Mouse (Mus musculus) adrenal gland, adult 8-10 months (tissue): Measurements from ENCODE around the gene Gm9837. TPM values are rescaled to one million over a fixed set of nuclear protein-coding genes. Genes with fewer than 3 reads are reported as not detected.

ENCODE experiments used
- DNase-seq: peaks from one replicate; pipeline ENCODE4 v3.0.0; 2022
- total RNA-seq, 4 experiments: library from RNA; stranded (reverse); gene quantifications; 2 replicates each; pipeline ENCODE4 v1.2.4; 2022

Gene Gm9837
- total RNA-seq, result not detected

DNA sequence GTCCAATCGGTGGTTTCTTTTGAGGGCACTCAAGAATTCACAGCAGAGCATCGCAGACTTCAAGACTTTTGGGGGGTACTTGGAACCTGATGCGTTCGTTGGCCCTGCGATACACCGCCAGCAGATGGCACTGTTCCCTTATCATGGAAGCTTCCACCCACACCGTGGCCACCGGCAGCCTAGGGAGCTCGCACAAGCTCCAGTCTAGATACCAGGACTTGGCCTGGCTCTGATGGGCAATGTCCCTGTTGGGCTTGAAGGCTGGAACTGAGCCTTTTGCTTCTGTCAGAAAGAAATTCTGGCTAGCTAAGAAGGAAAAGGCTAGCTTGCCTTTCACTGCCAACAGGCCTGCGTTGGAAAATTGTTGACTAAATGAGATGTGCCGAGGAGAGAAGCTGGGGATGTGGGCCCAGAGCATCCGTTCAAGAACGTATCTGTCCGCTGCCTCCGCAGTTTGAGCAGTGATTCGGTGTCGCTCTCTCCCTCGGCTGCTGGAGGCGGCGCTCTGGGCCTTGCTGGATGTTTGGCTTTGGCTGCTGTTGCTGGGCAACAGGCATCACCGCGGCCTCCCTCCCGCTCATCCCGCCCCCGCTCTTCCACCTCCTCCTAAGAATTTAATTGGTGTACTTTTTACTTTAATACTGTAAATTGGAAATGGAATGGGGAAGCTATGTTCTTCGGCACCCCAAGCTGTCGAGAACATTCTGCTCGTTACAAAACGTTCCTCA is at the start of gene Gm9837:
Gm9837 (minus strand) TSS at position 512 of the 728 bp plus-strand sequence.
- peak; percentile 69 for DNase-seq

DNA sequence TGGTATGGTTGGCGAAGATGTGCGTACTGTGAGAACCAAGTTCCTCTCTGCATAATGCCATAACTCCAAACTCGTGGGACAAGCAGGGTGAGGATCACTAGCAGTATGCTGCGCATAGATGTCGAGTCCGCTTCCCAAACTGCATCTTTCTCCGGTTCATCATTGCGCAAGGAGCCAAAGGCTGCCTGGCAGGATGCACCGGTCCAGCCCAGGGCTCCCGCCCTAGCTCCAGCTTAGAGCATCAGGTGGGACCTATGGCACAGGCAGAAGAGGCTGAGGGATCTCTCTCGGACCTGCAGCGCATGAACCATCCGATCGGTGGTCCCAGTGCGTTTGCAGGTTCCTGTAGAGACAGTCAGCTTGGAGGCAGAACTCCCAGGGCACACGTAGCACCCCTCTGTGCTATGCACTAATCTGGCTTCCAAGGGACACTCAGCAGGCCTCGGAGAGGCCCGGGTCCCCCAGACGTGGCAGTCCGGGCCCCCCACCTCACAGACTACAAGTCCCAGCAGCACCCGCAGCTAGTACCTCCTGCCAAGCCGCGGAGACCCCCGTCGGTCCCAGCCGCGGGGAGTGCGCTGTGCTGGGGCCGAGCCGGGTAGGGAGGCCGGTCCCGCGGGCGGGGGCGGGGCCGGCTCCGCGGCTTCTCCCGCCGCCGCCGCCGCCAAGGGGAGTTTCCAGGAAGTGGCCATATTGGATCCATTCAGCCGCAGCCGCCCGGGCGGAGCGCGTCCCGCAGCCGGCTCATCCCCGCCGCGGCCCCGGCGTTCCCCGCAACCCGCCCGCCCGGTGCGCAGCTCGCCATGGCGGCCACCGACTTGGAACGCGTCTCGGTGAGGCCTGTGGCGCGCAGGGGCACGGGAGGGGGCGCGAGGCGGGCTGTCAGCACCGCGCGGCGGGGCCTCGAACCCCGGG is 49.2 kb upstream of the Gm9837 start, which contains the start of gene Sept8:
Sept8 (plus strand) TSS at position 51 of the 915 bp plus-strand sequence.
- DNase-seq, result peak; percentile 26

DNA sequence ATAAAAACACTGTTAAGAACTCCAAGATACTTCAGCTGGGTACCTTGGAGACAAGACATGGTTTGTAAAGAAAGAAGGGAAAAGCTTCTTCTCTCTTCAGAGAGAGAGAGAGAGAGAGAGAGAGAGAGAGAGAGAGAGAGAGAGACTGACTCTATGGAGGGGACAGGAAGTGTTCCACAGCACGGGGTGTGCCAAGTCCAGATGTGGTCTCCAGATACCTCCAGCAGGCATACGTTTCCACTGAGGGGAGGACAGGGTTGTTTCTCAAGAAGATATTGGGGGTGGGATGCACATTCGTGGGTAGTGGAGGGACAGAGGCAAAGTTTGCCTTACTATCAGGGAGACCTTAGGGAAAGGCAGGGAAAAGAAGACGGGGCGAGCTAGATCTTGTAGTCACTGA is 48.5 kb upstream of the Gm9837 start:
- no peak for DNase-seq

DNA sequence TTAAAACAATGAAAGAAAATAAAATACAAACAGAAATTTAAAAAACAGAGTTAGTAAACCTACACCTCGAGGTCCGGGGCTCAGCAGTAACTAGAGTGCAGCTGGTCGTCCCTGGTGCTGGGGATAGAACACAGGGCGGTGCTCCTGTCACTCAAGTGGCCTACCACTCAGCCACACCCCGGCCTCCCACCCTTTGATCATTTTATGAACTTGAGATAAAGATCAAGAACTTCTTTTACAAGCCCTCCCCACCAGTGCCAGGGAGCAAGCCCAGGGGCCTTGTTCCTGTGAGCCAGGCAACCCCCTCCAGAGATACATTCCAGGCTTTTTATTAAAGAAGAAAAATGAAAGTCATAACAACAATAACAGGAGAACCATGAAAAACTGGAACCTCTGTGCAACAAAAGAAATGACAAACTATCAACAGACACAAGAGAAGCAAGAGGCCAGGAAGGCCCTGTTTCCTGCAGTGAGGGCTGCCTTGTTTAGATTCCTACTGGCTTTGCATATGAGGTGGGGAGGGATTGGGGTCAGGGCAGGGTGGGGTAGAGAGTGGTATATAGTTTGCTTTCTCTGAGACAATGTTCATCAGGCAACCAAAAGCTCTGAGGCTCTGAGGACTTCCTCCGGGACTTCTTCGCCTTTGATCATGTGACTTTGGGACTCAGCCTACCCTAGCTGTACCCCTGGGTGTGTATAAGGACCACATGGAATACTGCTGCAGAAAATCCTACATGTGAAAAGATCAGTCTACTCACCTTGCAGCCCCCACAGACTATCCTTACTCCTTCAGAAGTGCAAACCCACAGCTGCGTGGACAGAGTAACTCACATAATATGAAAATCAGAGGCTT is 46.7 kb upstream of the Gm9837 start:
- DNase-seq, result no peak

DNA sequence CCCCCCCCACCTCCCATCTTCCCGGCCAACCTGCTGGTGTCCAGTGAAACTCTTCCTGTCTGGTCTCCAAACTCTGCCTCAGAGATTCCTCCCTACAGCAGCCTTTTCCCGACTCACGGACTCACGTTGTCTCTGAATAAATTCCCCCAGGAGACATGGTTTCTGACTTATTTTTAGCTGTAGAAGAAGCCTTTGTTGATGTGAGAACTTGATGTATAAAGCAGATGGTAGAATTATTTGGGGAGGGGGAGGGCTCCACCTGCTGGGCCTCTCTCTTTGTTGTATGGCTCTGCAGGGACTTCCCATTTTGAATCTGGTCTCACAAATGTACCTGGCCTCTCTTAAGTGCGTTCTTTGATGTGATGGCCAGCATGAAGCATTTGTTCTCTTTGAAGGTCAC is 40.1 kb upstream of the Gm9837 start:
- no peak for DNase-seq

DNA sequence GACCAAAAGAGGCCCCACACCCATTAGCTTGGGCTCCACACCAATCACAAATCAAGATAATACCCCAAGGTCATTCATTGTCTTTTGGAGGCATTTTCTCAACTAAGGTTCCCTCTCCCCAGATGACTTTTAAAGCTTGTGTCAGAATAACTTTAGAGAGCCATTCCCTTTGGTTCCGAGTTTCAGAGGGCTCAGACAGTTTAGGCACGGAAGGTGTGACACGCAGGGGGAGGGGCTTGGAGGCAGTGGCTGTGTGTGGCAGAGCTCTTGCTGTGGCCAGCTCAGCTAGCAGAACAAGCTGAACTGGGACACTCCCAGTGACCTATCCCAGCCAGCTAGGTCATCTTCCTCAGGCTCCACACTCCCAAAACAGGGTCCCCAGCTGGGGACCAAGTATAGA is 38.3 kb upstream of the Gm9837 start:
- no peak for DNase-seq

DNA sequence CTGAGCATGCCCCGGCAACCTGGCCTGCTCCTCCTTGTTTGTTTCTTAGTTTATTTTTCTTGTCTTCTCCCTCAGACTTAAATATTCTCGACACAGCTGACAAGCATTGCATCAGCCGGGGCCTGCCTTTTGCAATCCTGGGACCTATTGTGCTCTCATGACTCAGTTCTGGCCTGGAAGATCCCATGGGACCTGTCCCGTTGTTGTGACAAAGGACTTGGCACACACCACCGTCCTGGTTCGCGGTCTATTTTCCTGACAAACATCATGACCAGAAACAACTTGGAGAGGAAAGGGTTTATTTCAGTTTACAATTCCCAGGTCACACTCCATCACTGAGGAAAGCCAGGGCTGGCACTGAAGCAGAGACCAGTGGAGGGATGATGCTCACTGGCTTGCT is 37.9 kb upstream of the Gm9837 start:
- peak; percentile 79 for DNase-seq

DNA sequence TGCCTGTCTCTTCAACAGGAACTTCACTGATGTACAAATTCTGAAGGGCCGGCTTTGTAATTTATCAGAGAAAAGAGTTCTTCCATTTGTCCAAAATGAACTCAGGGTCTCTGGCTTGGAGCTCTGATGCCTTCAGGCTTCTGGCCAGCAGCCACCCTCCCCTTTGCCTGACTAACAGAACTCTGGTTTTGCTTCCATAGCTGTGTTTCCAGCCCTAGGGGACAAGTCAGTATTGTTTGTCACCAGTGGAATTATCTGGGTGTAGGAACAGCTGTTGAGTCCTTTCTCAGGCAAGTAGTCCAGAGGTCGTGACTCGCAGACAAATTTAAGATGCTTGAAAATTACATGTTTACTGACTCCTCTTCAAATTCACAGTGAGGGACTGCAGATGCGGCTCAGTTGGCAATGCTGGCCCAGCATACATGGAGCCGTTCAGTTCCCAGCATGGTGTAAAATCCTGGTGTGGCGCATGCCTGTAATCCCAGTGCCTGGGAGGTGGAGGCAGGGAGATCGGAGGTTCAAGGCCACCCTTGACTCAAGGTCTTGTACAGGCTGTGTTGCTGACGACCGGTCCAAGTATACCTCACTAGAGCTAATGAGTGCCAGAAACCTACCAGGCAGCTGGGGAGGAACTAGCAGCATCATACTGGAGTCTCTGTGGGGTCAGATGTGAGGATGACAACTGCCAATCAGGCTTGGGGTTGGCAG is 37.0 kb upstream of the Gm9837 start:
- DNase-seq, result no peak

DNA sequence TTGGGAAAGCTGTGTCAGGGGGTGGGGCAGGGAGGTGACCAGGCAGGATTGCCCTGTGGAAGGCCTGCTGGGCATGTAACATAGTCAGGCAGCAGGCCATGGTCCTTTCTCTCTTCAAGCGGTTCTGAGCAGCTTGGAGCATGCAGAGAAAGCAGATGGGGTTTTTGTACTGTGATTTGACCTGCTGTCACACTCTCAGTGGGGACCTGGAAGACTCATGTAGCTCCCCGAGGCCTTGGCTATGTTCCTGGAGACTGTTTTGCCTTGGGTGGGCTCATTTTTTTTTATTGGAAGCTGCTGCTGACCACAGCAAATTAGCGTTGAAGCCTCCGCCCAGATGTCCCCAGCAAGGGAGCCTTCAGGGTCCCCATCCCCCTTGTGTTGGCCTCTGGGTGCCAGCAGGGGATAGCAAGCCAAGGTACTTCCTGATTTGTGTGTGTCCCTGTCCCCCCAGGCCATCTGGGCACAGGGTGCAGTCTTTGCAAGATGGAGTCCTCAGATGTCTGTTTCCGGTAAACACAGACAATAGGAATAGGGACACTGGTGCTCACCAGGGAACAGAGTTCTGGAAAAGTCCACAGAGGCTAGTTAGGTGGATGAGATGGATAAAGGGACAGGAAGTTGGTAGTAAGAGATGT is 34.9 kb upstream of the Gm9837 start:
- no peak for DNase-seq

DNA sequence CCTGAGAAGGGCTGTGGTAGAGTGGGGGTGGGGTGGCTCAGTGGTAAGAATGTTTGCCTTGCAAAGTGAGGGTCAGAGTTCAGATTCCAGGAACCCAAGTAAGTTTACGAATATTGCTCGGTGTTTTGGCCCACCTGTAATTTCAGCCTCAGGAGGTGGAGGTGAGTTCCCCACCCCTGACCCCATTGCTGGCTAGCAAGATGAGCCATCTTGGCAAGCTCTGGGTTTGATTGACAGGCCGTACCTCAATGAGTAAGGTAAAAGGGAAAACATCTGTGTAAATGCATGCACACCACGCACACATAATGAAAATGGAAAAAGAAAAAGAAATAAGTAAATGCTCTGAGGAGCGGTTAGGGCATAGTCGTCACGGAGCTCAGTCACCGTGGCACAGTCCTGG is 34.1 kb upstream of the Gm9837 start:
- DNase-seq, result no peak

DNA sequence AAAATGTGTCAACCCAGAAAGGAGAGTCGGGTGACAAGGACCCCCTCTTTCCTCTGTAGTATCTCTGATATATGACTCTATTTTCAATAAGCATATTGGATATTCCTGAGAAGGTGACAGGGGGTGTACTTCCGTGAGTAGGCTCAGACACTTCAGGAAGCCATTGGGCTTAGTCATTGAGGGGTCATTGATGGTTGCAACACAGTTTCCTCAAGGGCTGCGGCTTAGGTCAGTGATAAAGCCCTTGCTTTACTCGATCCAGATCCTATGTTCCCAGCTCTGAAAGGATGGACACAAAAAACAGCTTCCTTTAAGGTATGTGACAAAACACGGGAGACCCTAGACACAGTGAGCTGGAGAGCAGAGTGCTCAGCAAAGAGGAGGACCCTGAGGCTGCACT is 33.5 kb upstream of the Gm9837 start:
- DNase-seq, result no peak

DNA sequence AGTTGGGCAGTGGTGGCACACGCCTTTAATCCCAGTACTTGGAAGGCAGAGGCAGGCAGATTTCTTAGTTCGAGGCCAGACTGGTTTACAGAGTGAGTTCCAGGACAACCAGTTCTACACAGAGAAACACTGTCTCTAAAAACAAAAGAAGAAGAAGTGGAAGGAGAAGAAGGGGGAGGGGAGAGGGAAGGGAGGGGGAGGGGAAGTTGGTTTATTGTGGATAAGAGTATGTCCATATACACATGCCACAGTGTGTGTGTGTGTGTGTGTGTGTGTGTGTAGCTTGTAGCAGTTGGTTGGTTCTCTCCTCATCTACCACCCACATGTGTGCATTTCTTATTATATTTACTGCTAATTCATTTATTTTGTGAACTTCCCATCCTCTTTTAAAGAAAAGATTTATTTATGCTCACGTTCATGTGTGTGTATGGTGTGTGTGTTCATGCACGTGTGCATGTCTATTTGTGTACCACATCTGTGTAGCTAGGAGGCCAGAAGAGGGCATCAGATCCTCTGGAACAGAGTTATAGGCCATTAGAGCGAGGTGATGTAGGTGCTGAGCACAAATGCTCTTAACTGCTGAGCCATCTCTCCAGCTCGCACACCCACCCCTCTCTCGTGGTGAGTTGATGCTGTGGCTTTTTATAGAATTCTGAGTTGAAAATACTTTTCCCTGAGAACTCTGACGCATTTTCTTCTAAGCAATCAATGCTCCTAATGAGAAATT is 31.9 kb upstream of the Gm9837 start:
- no peak for DNase-seq

DNA sequence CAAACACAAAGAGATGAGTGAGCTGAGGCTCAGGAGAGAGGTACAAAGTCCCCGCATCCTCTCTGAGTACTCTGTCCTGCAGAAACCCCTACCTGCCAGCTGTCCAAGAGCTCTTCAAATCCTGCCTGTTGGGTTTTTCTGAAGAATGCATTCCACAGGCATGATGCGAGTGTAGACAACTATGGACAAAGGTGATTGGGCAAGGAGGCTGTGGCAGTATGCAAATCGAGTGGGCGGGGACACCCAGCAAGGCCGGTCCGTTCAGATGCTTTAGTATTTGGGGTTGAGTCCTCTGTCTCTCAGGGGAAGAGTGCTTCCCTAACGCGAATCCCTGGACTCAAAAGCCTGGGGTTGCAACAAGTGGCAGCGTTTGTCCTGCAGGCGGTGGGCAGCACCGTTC is 30.3 kb upstream of the Gm9837 start:
- no peak for DNase-seq

DNA sequence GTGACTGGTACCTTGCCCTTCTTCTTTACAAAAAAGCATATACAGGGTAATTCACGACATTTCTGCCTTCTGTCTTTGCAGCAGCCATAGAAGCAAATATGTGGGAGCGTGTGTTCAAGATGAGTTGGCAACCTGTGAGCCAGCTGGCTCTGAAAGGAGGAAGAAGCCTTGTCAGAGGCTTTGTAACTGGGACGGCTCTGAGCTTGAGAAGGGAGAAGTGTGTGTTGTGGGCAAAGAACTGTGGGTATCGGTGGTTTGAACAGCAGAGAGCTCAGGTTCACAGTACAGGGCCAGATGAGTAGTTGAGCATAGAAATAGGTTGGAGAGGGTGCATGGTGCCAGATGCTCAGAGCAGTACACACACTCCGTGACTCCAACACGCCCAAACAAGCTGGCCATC is 26.7 kb upstream of the Gm9837 start:
- no peak for DNase-seq

DNA sequence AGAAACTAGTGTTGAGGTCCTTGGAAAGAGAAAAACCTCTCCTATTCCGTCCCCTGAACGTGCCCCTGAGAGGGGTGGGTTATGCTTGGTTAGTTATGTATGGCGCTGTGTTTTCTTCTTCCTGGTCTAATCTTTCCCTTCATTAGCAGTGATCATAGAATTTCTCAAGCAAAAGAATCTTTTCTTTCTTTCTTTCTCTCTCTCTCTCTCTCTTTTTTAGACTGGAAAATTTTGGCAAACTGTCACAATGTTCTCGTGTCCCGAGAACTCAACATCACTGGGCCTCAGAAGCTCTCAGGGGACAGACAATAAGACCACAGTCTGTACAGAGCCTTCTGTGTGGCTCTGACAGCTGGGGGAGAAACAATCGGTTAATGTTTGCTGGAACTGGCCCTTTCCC is 25.1 kb upstream of the Gm9837 start:
- no peak for DNase-seq

DNA sequence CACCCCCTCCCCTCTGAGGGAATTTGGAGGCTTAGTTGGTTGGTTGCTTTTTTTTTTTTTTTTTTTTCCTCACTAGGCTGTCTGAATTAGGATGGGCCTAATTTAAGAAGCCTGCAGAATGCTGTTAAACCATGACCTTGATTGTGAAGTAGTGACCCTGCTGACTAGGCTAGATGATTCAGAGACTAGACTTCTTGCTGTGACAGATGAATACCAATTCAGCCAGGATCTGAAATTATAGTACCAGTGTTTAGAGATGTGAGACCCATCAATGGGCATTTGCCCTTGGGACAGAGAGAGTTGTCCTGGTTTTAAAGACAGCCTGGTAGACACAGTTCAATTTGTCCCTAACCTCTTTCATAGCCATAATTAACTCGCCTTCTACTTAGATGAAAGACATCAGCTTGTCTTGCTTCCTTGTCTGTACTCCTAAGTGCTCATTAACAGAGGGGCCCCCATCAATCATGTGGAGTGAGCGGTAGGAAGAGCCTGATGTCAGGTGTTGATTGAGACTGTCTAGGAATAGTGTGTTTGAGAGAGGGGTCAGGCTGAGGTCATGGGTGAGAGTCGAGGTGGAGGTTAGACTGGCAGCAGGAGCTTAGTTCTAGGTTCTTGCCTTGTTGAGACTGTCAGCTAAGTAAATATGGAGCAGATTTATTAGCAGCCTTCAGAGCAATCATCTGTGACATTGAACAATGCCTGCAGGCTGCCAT is 23.1 kb upstream of the Gm9837 start:
- DNase-seq, result no peak

DNA sequence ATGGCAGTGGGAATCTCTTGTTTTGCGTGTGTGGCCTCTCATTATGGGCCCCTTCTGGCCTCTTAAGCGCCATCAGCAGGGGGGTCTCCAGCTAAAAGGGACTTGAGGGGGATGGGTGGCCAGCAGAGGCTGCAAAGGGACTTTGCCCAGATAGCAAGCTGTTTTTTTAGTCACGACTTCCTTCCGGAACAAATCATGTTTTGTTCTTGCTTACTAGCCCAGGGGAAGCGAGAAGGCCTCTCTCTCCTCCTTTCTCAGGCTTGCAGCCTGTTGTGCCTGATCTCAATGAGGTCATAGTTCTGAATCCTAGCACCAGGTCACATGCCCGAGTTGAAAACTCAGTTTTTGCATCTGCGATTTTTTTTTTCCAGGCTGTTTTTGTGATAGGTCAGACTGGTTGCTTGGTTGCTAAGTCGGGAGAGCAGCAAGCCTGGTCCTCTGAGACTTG is 21.7 kb upstream of the Gm9837 start:
- DNase-seq, result no peak

DNA sequence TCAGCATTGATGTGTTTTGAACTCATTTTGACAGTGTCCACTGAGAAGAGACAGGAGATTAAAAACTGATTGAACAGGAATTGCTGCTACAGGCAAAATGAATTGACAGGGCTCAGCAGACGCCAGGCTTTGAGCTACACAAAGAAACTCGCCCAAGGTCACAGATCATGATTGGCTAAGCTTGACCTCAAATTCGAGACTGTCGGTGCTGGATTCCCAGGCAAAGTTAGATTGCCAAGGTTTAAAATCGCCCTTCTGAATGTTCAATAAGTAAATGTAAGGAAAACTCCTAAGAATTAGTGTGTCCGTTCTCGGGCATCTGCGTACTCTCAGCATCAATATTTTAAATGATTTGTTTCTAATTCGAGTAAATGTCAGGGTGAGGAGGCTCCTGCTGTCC is 19.1 kb upstream of the Gm9837 start:
- DNase-seq, result no peak

DNA sequence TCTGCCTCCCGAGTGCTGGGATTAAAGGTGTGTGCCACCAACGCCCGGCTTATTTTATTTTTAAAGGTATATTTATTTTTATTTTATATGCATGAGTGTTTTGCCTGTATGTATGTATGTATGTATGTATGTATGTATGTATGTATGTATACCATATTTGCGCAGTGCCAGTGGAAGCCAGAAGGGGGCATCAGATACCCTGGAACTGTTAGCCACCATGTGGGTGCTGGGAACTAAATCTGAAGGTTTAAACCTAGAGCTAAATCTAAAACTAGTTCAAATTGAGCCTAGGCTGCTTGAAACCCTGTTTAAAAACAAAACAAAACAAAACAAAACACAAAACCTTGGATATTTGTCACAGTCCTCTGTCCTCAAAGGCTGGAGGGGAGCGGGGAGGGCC is 18.7 kb upstream of the Gm9837 start:
- DNase-seq, result no peak
